Mouse (Mus musculus) olfactory bulb, adult 2 months (tissue): ENCODE data around the gene Gm20479. TPM values are rescaled to one million over a fixed set of nuclear protein-coding genes. Genes with fewer than 3 reads are reported as not detected.

Experiments used
- H3K27ac ChIP-seq: fragments of 200-500 bp; 2 replicates; pipeline ENCODE4 v1.5.1; 2012; ENCODE audit warnings: low read depth, low read length; ENCODE audit not compliant: insufficient read depth
- H3K4me1 ChIP-seq: fragments of 200-500 bp; 2 replicates; pipeline ENCODE4 v1.6.1; 2012; ENCODE audit warnings: low read length; ENCODE audit not compliant: control insufficient read depth, insufficient read depth
- H3K4me3 ChIP-seq: fragments of 200-500 bp; 2 replicates; pipeline ENCODE4 v1.5.1; 2012; ENCODE audit warnings: mild to moderate bottlenecking, low read depth, low read length, moderate library complexity; ENCODE audit not compliant: insufficient read depth
- CTCF ChIP-seq: fragments of 200-500 bp; IDR thresholded peaks from 2 replicates; pipeline ENCODE4 v1.5.1; 2012; ENCODE audit warnings: low read depth, mild to moderate bottlenecking, low read length, moderate library complexity; ENCODE audit not compliant: insufficient read depth
- POLR2A ChIP-seq: fragments of 200-500 bp; IDR thresholded peaks from 2 replicates; pipeline ENCODE4 v1.6.1; 2012; ENCODE audit warnings: mild to moderate bottlenecking, low read depth, low read length, moderate library complexity; ENCODE audit not compliant: insufficient read depth
- WGBS: fragments of 180-500 bp; shearing (Covaris S2); methylation state at CpG from one replicate; pipeline ENCODE4 v1.1.7; 2018; 5-methylcytosine and 5-hydroxymethylcytosine counted together
- polyA plus RNA-seq: library from polyadenylated mRNA; stranded (reverse); fragments of >200 nt; gene quantifications from 2 replicates; pipeline ENCODE4 v1.2.4, GENCODE M21; 2012; ENCODE audit warnings: low replicate concordance; ENCODE audit not compliant: missing spikeins, insufficient read depth, insufficient read length

The Gm20479 gene
- polyA plus RNA-seq, 1 experiment: not detected

DNA sequence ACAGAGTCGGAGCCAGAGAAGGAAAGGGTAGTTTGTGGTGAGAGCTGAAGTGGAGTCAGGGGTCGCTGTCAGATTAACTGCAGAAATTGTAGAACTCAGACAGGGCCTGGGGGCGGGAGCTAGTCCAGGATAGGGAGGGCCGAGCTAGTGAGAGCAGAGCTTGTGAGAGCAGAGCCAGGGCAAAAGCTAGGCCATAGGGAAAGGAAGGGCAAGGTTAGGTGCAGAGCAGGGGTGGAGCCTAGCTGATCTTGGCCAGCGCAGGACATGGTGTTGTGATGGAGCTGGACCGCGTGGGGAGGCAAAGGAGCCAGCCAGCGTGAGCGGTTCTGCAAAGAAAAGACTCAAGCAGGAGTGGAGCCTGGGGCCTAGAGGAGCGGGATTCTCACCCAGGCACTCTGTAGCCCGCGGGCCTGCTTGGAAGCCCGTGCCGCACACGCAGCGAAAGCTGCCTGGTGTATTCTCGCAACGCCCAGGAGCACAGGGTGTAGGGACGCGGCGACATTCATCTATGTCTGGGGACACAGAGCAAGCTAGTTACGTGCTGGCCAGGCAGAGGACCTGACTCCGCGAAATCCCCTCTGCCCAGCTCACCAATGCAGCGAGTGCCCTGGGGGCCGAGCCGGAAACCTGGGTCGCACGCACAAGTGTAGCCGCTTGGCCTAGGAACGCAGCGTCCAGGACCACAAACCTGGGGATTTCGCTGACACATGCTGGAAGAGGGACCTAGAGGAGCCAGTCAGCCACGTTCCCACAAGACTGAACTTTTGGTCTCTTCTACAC lies 30.9 kb downstream of the Gm20479 start:
- Histone ChIP-seq H3K27ac (no peak overlapping the region), H3K4me1 (peaks cover 31% of the 10 kb centered on the region), H3K4me3 (no peak overlapping the region)
- 78% methylated on average over 34 of the region's 34 CpGs for WGBS
- TF ChIP-seq POLR2A (peak; percentile 4; the same call in 1 of the 2 replicates), CTCF (no peak)

DNA sequence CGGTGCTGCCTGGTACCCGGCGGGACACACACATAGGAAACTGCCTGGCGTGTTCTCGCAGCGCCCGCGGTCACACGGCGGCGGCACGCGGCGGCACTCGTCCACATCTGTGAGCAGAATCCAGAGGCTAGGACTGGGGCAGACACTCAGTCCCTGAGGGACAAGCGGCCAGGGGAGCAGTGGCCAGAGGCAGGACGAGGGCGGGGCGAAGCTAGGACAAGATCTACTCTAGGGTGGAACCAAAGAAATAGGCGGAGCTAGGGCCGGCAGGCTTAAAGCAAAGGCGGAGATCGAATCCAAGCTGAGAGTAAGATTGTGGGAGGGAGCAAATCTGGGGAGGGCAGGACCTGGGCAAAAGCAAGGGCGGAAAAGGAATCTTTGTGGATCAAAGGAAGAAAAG lies 31.5 kb downstream of the Gm20479 start:
- H3K4me1 ChIP-seq: peaks cover 25% of the 10 kb centered on the region
- TF ChIP-seq CTCF (no peak), POLR2A (peak; percentile 22; the same call in 1 of the 2 replicates)
- WGBS: 28% methylated on average over 24 of the region's 24 CpGs
- H3K27ac ChIP-seq: no peak overlapping the region
- 0 out of 2 replicates have a peak overlapping the region, but pooled peaks have one; percentile 1 for H3K4me3 ChIP-seq

DNA sequence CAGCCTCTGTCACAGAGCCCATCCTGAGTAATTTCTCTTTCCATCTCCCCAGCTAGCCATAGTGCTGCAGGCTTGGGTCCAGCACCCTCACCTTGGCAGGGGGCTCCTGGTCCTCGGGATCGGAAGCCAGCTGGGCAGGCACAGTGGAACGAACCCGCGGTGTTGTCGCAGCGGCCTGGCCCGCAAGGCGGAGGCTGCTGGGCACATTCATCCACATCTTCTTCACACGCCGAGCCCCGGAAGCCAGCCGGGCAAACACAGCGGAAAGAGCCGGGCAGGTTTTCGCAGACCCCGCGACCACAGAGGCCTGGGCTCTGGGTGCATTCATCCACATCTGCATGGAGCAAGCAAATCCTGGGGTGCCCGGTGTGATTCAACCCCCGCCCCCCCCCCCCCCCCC lies 32.3 kb downstream of the Gm20479 start:
- Histone ChIP-seq H3K4me1 (peaks cover 22% of the 10 kb centered on the region), H3K4me3 (no peak overlapping the region), H3K27ac (no peak overlapping the region)
- TF ChIP-seq POLR2A (no peak), CTCF (no peak)
- WGBS: 76% methylated on average over 19 of the region's 20 CpGs

DNA sequence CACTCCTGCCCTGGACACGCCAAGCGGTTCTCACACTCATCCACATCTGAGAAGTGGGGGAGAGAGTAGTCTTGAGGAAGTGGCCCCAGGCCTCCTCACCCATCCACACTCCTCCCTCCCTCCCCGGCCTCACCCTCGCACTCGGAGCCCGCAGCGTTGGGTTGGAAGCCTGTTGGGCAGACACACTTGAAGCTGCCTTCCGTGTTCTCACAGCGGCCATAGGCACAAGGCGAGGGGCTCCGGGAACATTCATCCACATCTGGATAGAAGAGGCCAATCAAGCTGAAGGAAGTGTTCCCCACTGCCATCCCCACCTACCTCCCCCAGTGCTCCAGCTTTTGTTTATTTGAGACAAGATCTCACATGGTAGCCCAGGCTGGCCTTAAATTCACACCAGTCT lies 33.1 kb downstream of the Gm20479 start:
- Histone ChIP-seq H3K4me3 (no peak overlapping the region), H3K4me1 (peaks cover 14% of the 10 kb centered on the region)
- 96% methylated on average over 11 of the region's 11 CpGs for WGBS

DNA sequence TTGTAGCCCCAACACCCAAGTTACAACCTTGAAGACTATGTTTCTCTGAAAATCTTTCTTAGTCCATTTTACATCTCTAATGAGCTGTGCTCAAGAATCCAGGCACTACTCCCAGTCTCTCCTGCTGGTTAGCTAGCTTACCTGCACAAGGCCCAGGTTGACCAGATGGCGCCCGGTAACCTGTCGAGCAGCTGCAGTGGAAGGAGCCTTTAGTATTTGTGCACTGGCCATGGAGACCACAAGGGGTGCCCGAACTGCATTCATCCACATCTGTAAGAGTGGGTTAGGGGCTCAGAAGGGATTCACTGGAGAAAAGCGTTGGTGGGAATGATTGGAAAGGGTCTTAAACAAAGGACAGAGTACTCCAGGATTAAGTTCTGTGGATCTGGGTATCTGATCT lies 34.2 kb downstream of the Gm20479 start:
- 92% methylated on average over 5 of the region's 5 CpGs for WGBS
- no peak overlapping the region for H3K4me3 ChIP-seq
- no peak overlapping the region for H3K27ac ChIP-seq
- TF ChIP-seq CTCF (no peak), POLR2A (no peak)
- peaks cover 10% of the 10 kb centered on the region for H3K4me1 ChIP-seq

More for the DNA sequence above, 33.1 kb downstream of the Gm20479 start:
- H3K27ac ChIP-seq: no peak overlapping the region
- TF ChIP-seq CTCF: no peak
- TF ChIP-seq POLR2A: no peak

DNA sequence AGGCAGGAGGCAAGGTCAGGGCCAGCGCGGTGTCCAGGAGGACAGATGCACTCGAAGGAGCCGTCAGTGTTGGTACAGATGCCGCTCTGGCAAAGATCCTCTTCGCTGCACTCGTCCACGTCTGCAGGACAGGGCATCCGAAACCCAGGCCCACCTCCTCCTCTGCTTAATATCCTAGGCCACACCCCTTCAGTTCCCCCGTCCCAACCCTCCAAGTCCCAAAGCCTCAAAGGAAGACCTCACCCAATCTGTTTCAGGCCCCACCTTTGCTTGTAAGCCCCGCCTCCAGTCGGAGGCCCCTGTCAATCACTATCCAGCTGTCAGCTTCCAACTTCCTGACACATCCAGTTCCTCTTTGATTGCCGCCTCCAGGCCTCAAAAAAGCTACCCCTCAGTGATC lies 34.9 kb downstream of the Gm20479 start:
- 53% methylated on average over 13 of the region's 13 CpGs for WGBS
- H3K27ac ChIP-seq: no peak overlapping the region
- no peak overlapping the region for H3K4me3 ChIP-seq
- peaks cover 10% of the 10 kb centered on the region for H3K4me1 ChIP-seq
- TF ChIP-seq CTCF (no peak), POLR2A (no peak)

DNA sequence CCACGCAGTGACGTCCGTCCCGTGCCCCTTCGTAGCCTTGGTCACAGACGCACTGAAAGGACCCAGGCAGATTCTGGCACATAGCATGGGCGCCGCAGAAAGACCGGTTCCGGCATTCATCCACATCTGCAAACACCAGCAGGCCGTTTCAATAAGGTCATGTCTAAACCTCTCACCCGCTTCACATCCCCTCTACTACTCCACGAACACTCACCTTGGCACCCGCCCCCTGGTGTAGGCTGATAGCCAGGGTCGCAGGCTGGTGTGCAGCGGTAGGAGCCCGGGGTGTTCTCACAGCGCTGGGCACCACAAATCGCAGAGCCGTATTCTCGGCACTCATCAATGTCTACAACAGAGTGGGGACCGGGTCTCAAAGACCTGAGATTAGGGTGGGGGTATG lies 37.8 kb downstream of the Gm20479 start:
- H3K4me1 ChIP-seq: no peaks in the 10 kb centered on the region
- no peak overlapping the region for H3K4me3 ChIP-seq
- WGBS: 91% methylated on average over 22 of the region's 22 CpGs
- TF ChIP-seq CTCF (no peak), POLR2A (no peak)
- H3K27ac ChIP-seq: no peak overlapping the region

DNA sequence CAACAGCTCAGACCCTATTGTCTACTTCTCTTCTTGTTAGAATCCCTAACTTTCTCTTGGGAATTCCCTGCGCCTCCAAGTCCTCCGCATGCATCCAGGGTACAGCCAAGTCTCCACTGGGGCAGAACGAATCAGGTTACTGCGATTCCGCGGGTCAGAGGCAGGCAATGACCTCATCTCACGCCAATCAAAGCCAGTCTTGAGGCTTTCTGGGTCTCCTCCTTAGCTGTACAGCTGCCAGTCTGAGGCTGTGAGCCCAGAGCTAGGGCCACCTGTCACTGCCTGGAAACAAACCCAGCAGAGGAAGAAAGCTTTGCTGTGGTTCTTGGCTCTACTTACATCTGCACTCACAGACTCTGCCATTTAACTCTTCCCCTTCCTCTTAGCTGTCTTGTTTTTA lies 41.3 kb downstream of the Gm20479 start:
- 31% methylated on average over 7 of the region's 7 CpGs for WGBS
- Histone ChIP-seq H3K4me3 (no peak overlapping the region), H3K4me1 (no peaks in the 10 kb centered on the region), H3K27ac (no peak overlapping the region)
- no peak for TF ChIP-seq POLR2A
- TF ChIP-seq CTCF: no peak

DNA sequence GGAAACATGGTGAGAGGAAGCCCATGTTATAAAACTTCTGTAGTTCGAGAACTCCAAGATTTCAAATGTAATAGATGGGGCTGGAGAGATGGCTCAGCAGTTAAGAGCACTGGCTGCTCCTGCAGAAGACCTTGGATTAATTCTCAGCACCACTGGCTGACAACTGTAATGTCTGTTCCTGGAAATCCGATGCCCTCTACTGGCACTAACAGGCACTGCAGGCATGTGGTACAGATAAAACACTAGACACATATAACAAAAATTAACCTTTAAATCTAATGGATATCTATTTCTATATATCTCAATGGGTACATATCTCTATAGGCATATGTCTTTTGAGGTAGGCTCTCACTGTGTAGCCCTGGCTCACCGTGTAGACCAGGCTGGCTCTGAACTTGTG lies 42.8 kb downstream of the Gm20479 start:
- TF ChIP-seq POLR2A (no peak), CTCF (no peak)
- H3K4me3 ChIP-seq: no peak overlapping the region
- WGBS: 93% methylated on average over 3 of the region's 3 CpGs
- H3K27ac ChIP-seq: no peak overlapping the region
- H3K4me1 ChIP-seq: peaks cover 6% of the 10 kb centered on the region
